Mouse (Mus musculus) ovary, postnatal 36 days (tissue): ENCODE results near the gene Ghrl.
"Not testable (repeated sequence)": the region's sequence is repeated elsewhere in the genome, so short reads cannot be mapped to it uniquely, and the experiment has no call there.

Experiments
- DNase-seq: peaks from one replicate; pipeline ENCODE4 v3.0.0; 2022; ENCODE audit warnings: low spot score, mixed read lengths

Ghrl gene

GRCm38 (mm10) chr6:113719878-113720277 is at the start of gene Ghrl:
Gene Ghrl, minus strand, starts transcription at chr6:113719880.
- no peak for DNase-seq

GRCm38 (mm10) chr6:113768804-113769203 is 49.1 kb upstream of the Ghrl start:
- no peak for DNase-seq

- DNase-seq, result peak; percentile 16
Measured at GRCm38 (mm10) chr6:113761644-113762043, 42.0 kb upstream of the Ghrl start.

GRCm38 (mm10) chr6:113749119-113749685 is 29.5 kb upstream of the Ghrl start:
- DNase-seq, result no peak

- no peak for DNase-seq
Measured at GRCm38 (mm10) chr6:113748351-113748750, 28.7 kb upstream of the Ghrl start.

- no peak for DNase-seq
Measured at GRCm38 (mm10) chr6:113747284-113747683, 27.6 kb upstream of the Ghrl start.

- DNase-seq, result no peak
Measured at GRCm38 (mm10) chr6:113745117-113745516, 25.4 kb upstream of the Ghrl start.

GRCm38 (mm10) chr6:113743111-113743510 is 23.4 kb upstream of the Ghrl start:
- no peak for DNase-seq

GRCm38 (mm10) chr6:113742321-113742720 is 22.6 kb upstream of the Ghrl start:
- DNase-seq, result no peak

- DNase-seq, result no peak
Measured at GRCm38 (mm10) chr6:113741425-113741824, 21.7 kb upstream of the Ghrl start.

- peak; percentile 85 for DNase-seq
Measured at GRCm38 (mm10) chr6:113740236-113741217, 20.8 kb upstream of the Ghrl start, which contains the start of gene Sec13. Gene Sec13, minus strand, starts transcription at chr6:113740743.

- DNase-seq, result no peak
Measured at GRCm38 (mm10) chr6:113737318-113738046, 17.8 kb upstream of the Ghrl start.

- no peak for DNase-seq
Measured at GRCm38 (mm10) chr6:113731296-113731695, 11.6 kb upstream of the Ghrl start.

GRCm38 (mm10) chr6:113728181-113728580 is 8.5 kb upstream of the Ghrl start:
- DNase-seq, result no peak

GRCm38 (mm10) chr6:113721061-113721460 is 1.4 kb upstream of the Ghrl start:
- DNase-seq, result no peak

GRCm38 (mm10) chr6:113717541-113717940 is 2.1 kb downstream of the Ghrl start:
- DNase-seq, result no peak

- no peak for DNase-seq
Measured at GRCm38 (mm10) chr6:113714797-113715196, 4.9 kb downstream of the Ghrl start.

- DNase-seq, result no peak
Measured at GRCm38 (mm10) chr6:113714276-113714675, 5.4 kb downstream of the Ghrl start.

GRCm38 (mm10) chr6:113713389-113713788 is 6.3 kb downstream of the Ghrl start:
- not testable (repeated sequence) for DNase-seq

- no peak for DNase-seq
Measured at GRCm38 (mm10) chr6:113712718-113713117, 7.0 kb downstream of the Ghrl start.

GRCm38 (mm10) chr6:113697222-113698205 is 22.2 kb downstream of the Ghrl start:
- DNase-seq, result peak; percentile 44
